Mouse (Mus musculus): ENCODE data around the gene H2-T24.

The H2-T24 gene

GRCm38 (mm10) chr17:35981776-35982175 lies 38.6 kb downstream of the H2-T24 start:
- DNase-seq = no peak

GRCm38 (mm10) chr17:35980363-35980754 lies 40.0 kb downstream of the H2-T24 start:
- DNase-seq = peak; percentile 59

- peak; percentile 94 for DNase-seq
Measured at GRCm38 (mm10) chr17:35979401-35980362, 40.7 kb downstream of the H2-T24 start, which contains the start of the genes Gnl1 and Prr3. Gene Gnl1, plus strand, starts transcription at chr17:35979851. Gene Prr3, minus strand, starts transcription at chr17:35980236.

- peak; percentile 90 for DNase-seq
Measured at GRCm38 (mm10) chr17:35978811-35979400, 41.5 kb downstream of the H2-T24 start.

- no peak for DNase-seq
Measured at GRCm38 (mm10) chr17:35972131-35972530, 48.2 kb downstream of the H2-T24 start.

- DNase-seq = peak; percentile 99
Measured at GRCm38 (mm10) chr17:35969418-35970389, 50.7 kb downstream of the H2-T24 start, which contains the start of gene Abcf1. Gene Abcf1, minus strand, starts transcription at chr17:35969761.

- DNase-seq = no peak
Measured at GRCm38 (mm10) chr17:35967621-35968020, 52.7 kb downstream of the H2-T24 start.

- DNase-seq = no peak
Measured at GRCm38 (mm10) chr17:35963279-35963678, 57.1 kb downstream of the H2-T24 start.

GRCm38 (mm10) chr17:35958533-35959223 lies 61.7 kb downstream of the H2-T24 start:
- no peak for DNase-seq

Measured in kidney, postnatal 14 days (tissue).